Mouse (Mus musculus): ENCODE data around the gene Park7. TPM values are rescaled to one million over a fixed set of nuclear protein-coding genes. Genes with fewer than 3 reads are reported as not detected.
"Not testable (repeated sequence)": the region's sequence is repeated elsewhere in the genome, so short reads cannot be mapped to it uniquely, and the experiment has no call there.

Gene Park7
- polyA plus RNA-seq, 1 experiment from 2014 or later = 370 TPM

DNA sequence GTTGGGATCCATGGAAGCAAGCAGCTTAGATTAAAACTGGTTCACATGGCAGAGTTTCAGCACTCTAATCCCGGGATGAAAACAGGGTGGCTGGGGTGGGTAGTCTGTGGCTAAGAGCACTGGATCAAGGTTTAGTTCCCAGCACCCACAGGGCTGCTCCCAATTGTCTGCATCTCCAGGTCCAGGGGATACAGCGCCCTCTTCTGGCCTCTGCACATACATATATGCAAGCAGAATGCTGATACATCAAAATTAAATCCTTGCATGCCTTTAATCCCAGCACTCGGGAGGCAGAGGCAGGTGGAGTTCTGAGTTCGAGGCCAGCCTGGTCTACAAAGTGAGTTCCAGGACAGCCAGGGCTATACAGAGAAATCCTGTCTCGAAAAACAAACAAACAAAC is 5.7 kb downstream of the Park7 start:
- H3K4me3 ChIP-seq; H3K9me3 ChIP-seq; H3K9ac ChIP-seq; ATAC-seq (replicated peaks); H3K27me3 ChIP-seq (replicated peaks); H3K27ac ChIP-seq: not testable (repeated sequence)
- 80% methylated on average over 5 of the region's 5 CpGs for WGBS
- Histone ChIP-seq H3K4me2 (peak overlapping the region; percentile 75; the same call in 1 of the 2 replicates), H3K4me1 (peaks cover 18% of the 10 kb centered on the region), H3K36me3 (replicated peaks) (peaks cover 12% of the 10 kb centered on the region)

DNA sequence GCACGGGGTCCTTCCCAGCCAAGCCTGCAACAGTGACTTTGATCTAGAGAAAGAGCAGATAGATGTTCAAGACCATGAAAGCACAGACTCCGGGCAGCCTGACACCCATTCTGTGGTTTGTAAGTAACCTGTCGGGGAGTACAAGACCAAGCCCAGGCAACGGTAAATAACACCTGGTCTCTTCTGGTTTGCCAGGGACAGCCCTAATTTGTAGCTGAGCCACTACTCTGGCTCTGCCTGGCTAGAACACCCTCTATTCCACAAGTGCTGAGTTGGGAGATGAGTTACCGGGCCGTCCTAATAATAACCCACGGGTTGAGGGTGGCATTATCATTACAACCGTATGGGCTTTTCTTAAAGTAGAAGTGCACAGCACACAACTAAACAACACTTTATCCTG is 7.1 kb downstream of the Park7 start:
- Histone ChIP-seq H3K27me3 (replicated peaks) (no peaks in the 10 kb centered on the region), H3K9me3 (no peaks in the 10 kb centered on the region), H3K9ac (no peak overlapping the region), H3K36me3 (replicated peaks) (peaks cover 15% of the 10 kb centered on the region), H3K27ac (no peak overlapping the region), H3K4me1 (peaks cover 13% of the 10 kb centered on the region), H3K4me3 (no peak overlapping the region), H3K4me2 (no peak overlapping the region)
- no peak for ATAC-seq (replicated peaks)
- WGBS = 91% methylated on average over 8 of the region's 8 CpGs

GRCm38 (mm10) chr4:150903091-150903742 is 11.0 kb downstream of the Park7 start:
- Histone ChIP-seq H3K27ac (no peak overlapping the region), H3K9ac (no peak overlapping the region), H3K27me3 (replicated peaks) (no peaks in the 10 kb centered on the region), H3K4me1 (no peaks in the 10 kb centered on the region; the same call in none of the 2 replicates), H3K36me3 (replicated peaks) (peaks cover 28% of the 10 kb centered on the region), H3K4me3 (no peak overlapping the region), H3K9me3 (no peaks in the 10 kb centered on the region), H3K4me2 (no peak overlapping the region)
- WGBS = 96% methylated on average over 14 of the region's 14 CpGs
- ATAC-seq (replicated peaks) = no peak

DNA sequence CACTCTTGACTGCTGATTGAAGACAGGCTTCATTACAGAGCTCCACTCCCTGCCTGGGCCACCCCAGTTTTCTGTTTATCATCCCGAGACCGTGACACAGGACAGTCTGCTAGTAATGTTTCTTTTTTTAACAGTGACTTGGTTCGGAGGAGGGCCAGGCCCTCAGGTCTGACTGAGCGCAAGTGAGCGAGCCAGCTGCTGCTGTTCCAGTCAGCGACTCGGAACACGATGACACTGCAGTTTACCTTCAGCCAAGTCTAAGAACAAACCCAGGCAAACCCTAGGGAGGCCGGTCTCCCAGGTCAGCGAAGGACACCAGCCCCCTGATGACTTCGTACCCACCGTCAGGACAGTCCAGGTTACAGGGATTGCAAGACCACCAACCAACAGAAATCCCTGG is 12.2 kb downstream of the Park7 start:
- no peak overlapping the region for H3K27ac ChIP-seq
- H3K36me3 ChIP-seq (replicated peaks) = peaks cover 39% of the 10 kb centered on the region
- no peak overlapping the region for H3K4me3 ChIP-seq
- H3K9ac ChIP-seq = no peak overlapping the region
- no peaks in the 10 kb centered on the region for H3K27me3 ChIP-seq (replicated peaks)
- no peak for ATAC-seq (replicated peaks)
- no peaks in the 10 kb centered on the region for H3K4me1 ChIP-seq
- 92% methylated on average over 12 of the region's 12 CpGs for WGBS
- H3K4me2 ChIP-seq = no peak overlapping the region
- no peaks in the 10 kb centered on the region for H3K9me3 ChIP-seq

- H3K4me2 ChIP-seq = no peak overlapping the region
- H3K4me3 ChIP-seq = no peak overlapping the region
- H3K36me3 ChIP-seq (replicated peaks) = peaks cover 43% of the 10 kb centered on the region
- WGBS = 63% methylated on average over 9 of the region's 9 CpGs
- ATAC-seq (replicated peaks) = no peak
- no peak overlapping the region for H3K9ac ChIP-seq
- no peaks in the 10 kb centered on the region for H3K4me1 ChIP-seq
- no peak overlapping the region for H3K27ac ChIP-seq
- H3K27me3 ChIP-seq (replicated peaks) = no peaks in the 10 kb centered on the region
- no peaks in the 10 kb centered on the region for H3K9me3 ChIP-seq
These were observed 12.6 kb downstream of the Park7 start for GRCm38 (mm10) chr4:150901651-150902050.

DNA sequence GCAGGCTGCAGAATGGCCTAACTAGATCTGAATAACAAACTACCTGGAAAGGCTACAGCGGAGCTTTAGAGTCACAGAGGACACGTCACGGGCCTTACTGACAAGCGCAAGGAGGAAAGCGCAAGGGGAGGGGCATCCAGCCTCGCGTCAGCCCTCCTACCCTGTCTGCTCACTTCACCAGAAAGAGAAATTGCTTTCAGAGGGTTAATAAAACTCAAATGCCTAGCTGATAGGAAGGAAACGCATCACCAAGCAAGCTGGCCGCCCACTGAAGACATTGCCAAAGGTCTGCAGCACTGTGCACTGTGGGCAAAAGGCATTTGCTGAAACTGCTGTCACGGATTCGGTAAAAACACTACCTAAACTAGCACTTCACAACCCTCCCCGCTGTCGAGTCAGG is 13.8 kb downstream of the Park7 start:
- ATAC-seq (replicated peaks) = no peak
- Histone ChIP-seq H3K36me3 (replicated peaks) (peaks cover 42% of the 10 kb centered on the region), H3K27ac (no peak overlapping the region), H3K4me2 (no peak overlapping the region), H3K4me3 (no peak overlapping the region), H3K9me3 (no peaks in the 10 kb centered on the region), H3K9ac (no peak overlapping the region), H3K27me3 (replicated peaks) (no peaks in the 10 kb centered on the region), H3K4me1 (no peaks in the 10 kb centered on the region)
- 96% methylated on average over 13 of the region's 13 CpGs for WGBS

GRCm38 (mm10) chr4:150898716-150899365 is 15.4 kb downstream of the Park7 start:
- H3K27me3 ChIP-seq (replicated peaks) = no peaks in the 10 kb centered on the region
- H3K9me3 ChIP-seq = no peaks in the 10 kb centered on the region
- H3K27ac ChIP-seq = no peak overlapping the region
- no peaks in the 10 kb centered on the region for H3K4me1 ChIP-seq
- no peak overlapping the region for H3K4me3 ChIP-seq
- ATAC-seq (replicated peaks) = peak; percentile 17; the same call in 1 of the 2 replicates
- WGBS = 57% methylated on average over 13 of the region's 13 CpGs
- H3K36me3 ChIP-seq (replicated peaks) = peaks cover 38% of the 10 kb centered on the region
- H3K4me2 ChIP-seq = no peak overlapping the region
- H3K9ac ChIP-seq = no peak overlapping the region

- WGBS = 93% methylated on average over 26 of the region's 26 CpGs
- no peak overlapping the region for H3K4me3 ChIP-seq
- peaks cover 32% of the 10 kb centered on the region for H3K36me3 ChIP-seq (replicated peaks)
- H3K27me3 ChIP-seq (replicated peaks) = no peaks in the 10 kb centered on the region
- H3K27ac ChIP-seq = no peak overlapping the region
- H3K9me3 ChIP-seq = no peaks in the 10 kb centered on the region
- no peaks in the 10 kb centered on the region for H3K4me1 ChIP-seq
- no peak overlapping the region for H3K4me2 ChIP-seq
- H3K9ac ChIP-seq = no peak overlapping the region
- no peak for ATAC-seq (replicated peaks)
These were observed 17.2 kb downstream of the Park7 start for GRCm38 (mm10) chr4:150896896-150897624.

DNA sequence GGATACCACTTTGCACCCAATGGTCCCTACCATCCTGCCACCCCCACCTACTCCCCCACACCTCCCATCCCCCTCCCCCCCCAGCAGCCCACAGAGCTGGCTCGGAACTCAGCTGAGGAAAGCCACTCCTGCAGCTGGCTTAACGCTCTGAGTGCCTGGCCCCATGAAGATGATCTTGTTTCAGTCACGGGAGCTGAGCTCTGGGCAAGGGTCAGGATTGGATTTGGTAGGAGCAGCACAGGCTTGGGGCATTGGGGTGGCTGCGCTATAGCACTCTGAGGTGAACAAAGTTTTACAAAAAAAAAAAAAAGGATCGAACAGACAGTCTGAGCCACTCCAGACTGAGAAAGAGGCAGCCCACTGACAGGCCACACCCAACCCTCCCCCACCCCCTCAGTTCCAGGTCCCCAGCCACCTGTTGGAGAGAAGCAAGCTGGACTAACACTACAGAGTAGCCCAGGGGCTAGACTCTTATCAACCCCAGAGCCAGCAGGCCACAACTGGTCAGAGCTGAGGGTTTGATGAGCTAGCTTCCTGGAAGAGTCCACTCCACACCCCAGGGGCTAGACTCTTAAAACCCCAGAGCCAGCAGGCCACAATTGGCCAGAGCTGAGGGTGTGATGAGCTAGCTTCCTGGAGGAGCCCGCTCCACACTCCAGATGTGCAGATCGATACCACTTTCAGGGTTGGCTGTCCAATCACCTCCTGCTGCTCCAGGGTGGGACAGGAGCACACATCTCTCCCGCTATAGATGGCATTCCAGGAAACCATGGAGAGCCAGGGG is 19.3 kb downstream of the Park7 start:
- H3K27me3 ChIP-seq (replicated peaks) = no peaks in the 10 kb centered on the region
- 75% methylated on average over 8 of the region's 8 CpGs for WGBS
- ATAC-seq (replicated peaks) = no peak

DNA sequence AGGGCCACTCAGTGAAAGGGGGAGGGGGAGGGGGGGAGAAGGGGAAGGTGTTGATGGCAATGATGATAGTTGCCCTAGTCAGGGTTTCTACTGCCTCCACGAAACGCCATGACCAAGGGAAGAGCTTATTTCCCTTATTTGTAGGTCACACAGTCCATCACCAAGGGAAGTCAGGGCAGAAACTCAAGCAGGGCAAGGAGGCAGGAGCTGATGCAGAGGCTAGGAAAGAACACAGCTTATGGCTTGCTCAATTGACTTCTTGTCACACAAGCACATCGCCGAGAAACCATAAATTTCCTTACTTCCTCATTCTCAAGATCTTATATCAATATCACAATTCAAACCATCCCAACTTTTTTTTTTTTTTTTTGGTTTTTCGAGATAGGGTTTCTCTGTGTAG is 22.9 kb downstream of the Park7 start:
- Histone ChIP-seq H3K27me3 (replicated peaks) (no peaks in the 10 kb centered on the region), H3K4me2 (no peak overlapping the region), H3K4me1 (no peaks in the 10 kb centered on the region), H3K36me3 (replicated peaks) (no peaks in the 10 kb centered on the region), H3K9me3 (no peaks in the 10 kb centered on the region), H3K4me3 (no peak overlapping the region), H3K27ac (no peak overlapping the region), H3K9ac (no peak overlapping the region)
- 87% methylated on average over 5 of the region's 5 CpGs for WGBS
- no peak for ATAC-seq (replicated peaks)

More for the DNA sequence above, 19.3 kb downstream of the Park7 start:
- Histone ChIP-seq H3K27ac (no peak overlapping the region), H3K36me3 (replicated peaks) (peaks cover 20% of the 10 kb centered on the region), H3K9ac (no peak overlapping the region), H3K4me3 (no peak overlapping the region), H3K9me3 (no peaks in the 10 kb centered on the region), H3K4me1 (no peaks in the 10 kb centered on the region), H3K4me2 (no peak overlapping the region)

GRCm38 (mm10) chr4:150889955-150890315 is 24.3 kb downstream of the Park7 start:
- Histone ChIP-seq H3K36me3 (replicated peaks) (no peaks in the 10 kb centered on the region), H3K27ac (no peak overlapping the region), H3K9ac (no peak overlapping the region), H3K9me3 (no peaks in the 10 kb centered on the region), H3K4me3 (no peak overlapping the region), H3K4me1 (no peaks in the 10 kb centered on the region), H3K4me2 (no peak overlapping the region), H3K27me3 (replicated peaks) (no peaks in the 10 kb centered on the region)
- ATAC-seq (replicated peaks) = no peak
- WGBS = 62% methylated on average over 13 of the region's 13 CpGs

- H3K36me3 ChIP-seq (replicated peaks) = no peaks in the 10 kb centered on the region
- H3K27ac ChIP-seq = no peak overlapping the region
- no peak for ATAC-seq (replicated peaks)
- H3K9ac ChIP-seq = no peak overlapping the region
- H3K9me3 ChIP-seq = no peaks in the 10 kb centered on the region
- WGBS = 48% methylated on average over 20 of the region's 20 CpGs
- no peak overlapping the region for H3K4me3 ChIP-seq
- H3K4me1 ChIP-seq = no peaks in the 10 kb centered on the region
- H3K27me3 ChIP-seq (replicated peaks) = no peaks in the 10 kb centered on the region
- H3K4me2 ChIP-seq = no peak overlapping the region
These were observed 24.8 kb downstream of the Park7 start for GRCm38 (mm10) chr4:150889273-150889954.

All from midbrain, embryonic 15.5 days (tissue).